Mouse (Mus musculus): ENCODE results near the gene Gm10337.

GRCm38 (mm10) chr15:102485853-102486252, 17.7 kb upstream of the Gm10337 start:
- TF ChIP-seq CTCF (IDR thresholded peaks at IDR 0.05; ENCODE audit: borderline replicate concordance, insufficient read depth, low read length) = no peak
- no peak for TF ChIP-seq POLR2A (IDR thresholded peaks at IDR 0.05; ENCODE audit: low read depth, low read length)

Measured in embryonic fibroblast, embryonic 13.5 days (primary cell).